Mouse (Mus musculus): ENCODE measurements at regions not wholly inside any gene's neighbourhood (a gene's known extent, or its start where the extent isn't known, plus 50 kb on each side); places are given as distances from the start of the nearest gene placed in this dataset.

- in situ Hi-C loops (cut with MboI, MseI): no loop called here
Measured at GRCm38 (mm10) chr6:135520868-135521267, 158.5 kb downstream of the Emp1 start.

- in situ Hi-C loops (cut with MboI, MseI): no loop called here
Measured at GRCm38 (mm10) chr6:135524886-135525285, 162.5 kb downstream of the Emp1 start.

GRCm38 (mm10) chr6:135525841-135526327, 163.5 kb downstream of the Emp1 start:
- in situ Hi-C loops (cut with MboI, MseI): no loop called here

- in situ Hi-C loops (cut with MboI, MseI): no loop called here
Measured at GRCm38 (mm10) chr6:135526460-135527160, 164.3 kb downstream of the Emp1 start.

GRCm38 (mm10) chr6:135527879-135528278, 165.5 kb downstream of the Emp1 start:
- in situ Hi-C loops (cut with MboI, MseI): no loop called here

- in situ Hi-C loops (cut with MboI, MseI): no loop called here
Measured at GRCm38 (mm10) chr6:135539791-135540646, 177.7 kb downstream of the Emp1 start.

GRCm38 (mm10) chr6:135541566-135541965, 179.2 kb downstream of the Emp1 start:
- in situ Hi-C loops (cut with MboI, MseI): no loop called here

- in situ Hi-C loops (cut with MboI, MseI): no loop called here
Measured at GRCm38 (mm10) chr6:135542356-135542755, 180.0 kb downstream of the Emp1 start.

GRCm38 (mm10) chr6:135543390-135543789, 181.0 kb downstream of the Emp1 start:
- in situ Hi-C loops (cut with MboI, MseI): no loop called here

- in situ Hi-C loops (cut with MboI, MseI): no loop called here
Measured at GRCm38 (mm10) chr6:135543863-135544262, 181.5 kb downstream of the Emp1 start.

GRCm38 (mm10) chr6:135550368-135550950, 188.1 kb downstream of the Emp1 start:
- in situ Hi-C loops (cut with MboI, MseI): no loop called here

- in situ Hi-C loops (cut with MboI, MseI): no loop called here
Measured at GRCm38 (mm10) chr6:135552396-135552795, 190.1 kb downstream of the Emp1 start.

- in situ Hi-C loops (cut with MboI, MseI): no loop called here
Measured at GRCm38 (mm10) chr6:135559501-135559907, 197.2 kb downstream of the Emp1 start.

GRCm38 (mm10) chr6:135562267-135562666, 199.9 kb downstream of the Emp1 start:
- in situ Hi-C loops (cut with MboI, MseI): no loop called here

- in situ Hi-C loops (cut with MboI, MseI): no loop called here
Measured at GRCm38 (mm10) chr6:135563766-135564165, 201.4 kb downstream of the Emp1 start.

GRCm38 (mm10) chr6:135569086-135569485, 206.7 kb downstream of the Emp1 start:
- in situ Hi-C loops (cut with MboI, MseI): no loop called here

GRCm38 (mm10) chr6:135575294-135575693, 212.9 kb downstream of the Emp1 start:
- in situ Hi-C loops (cut with MboI, MseI): loop anchor here (25.0 kb wide), 1 partner anchor 1062 kb away; no protein-coding TSS in a partner anchor

- in situ Hi-C loops (cut with MboI, MseI): loop anchor here (25.0 kb wide), 1 partner anchor 1059 kb away; no protein-coding TSS in a partner anchor
Measured at GRCm38 (mm10) chr6:135578728-135579127, 216.4 kb downstream of the Emp1 start.

- in situ Hi-C loops (cut with MboI, MseI): loop anchor here (25.0 kb wide), 1 partner anchor 1055 kb away; no protein-coding TSS in a partner anchor
Measured at GRCm38 (mm10) chr6:135582567-135582966, 220.2 kb downstream of the Emp1 start.

GRCm38 (mm10) chr6:135584782-135585181, 222.4 kb downstream of the Emp1 start:
- in situ Hi-C loops (cut with MboI, MseI): loop anchor here (25.0 kb wide), 1 partner anchor 1053 kb away; no protein-coding TSS in a partner anchor

GRCm38 (mm10) chr6:135590084-135590483, 227.7 kb downstream of the Emp1 start:
- in situ Hi-C loops (cut with MboI, MseI): loop anchor here (25.0 kb wide), 1 partner anchor 1047 kb away; no protein-coding TSS in a partner anchor

GRCm38 (mm10) chr6:135591085-135591484, 228.7 kb downstream of the Emp1 start:
- in situ Hi-C loops (cut with MboI, MseI): loop anchor here (25.0 kb wide), 1 partner anchor 1046 kb away; no protein-coding TSS in a partner anchor
